Mouse (Mus musculus): ENCODE data around the gene Speg. TPM values are rescaled to one million over a fixed set of nuclear protein-coding genes. Genes with fewer than 3 reads are reported as not detected.
A peak's percentile ranks its signal among the peaks of the same experiment; 100 is the strongest.

Speg gene
- polyA plus RNA-seq, 1 experiment from 2014 or later: 18.6 TPM

GRCm38 (mm10) chr1:75384470-75385141 lies 9.5 kb downstream of the Speg start:
- H3K27ac ChIP-seq (replicated peaks): no peak overlapping the region
- no peaks in the 10 kb centered on the region for H3K36me3 ChIP-seq
- H3K27me3 ChIP-seq: peaks cover 38% of the 10 kb centered on the region
- no peak overlapping the region for H3K4me2 ChIP-seq (replicated peaks)
- H3K9ac ChIP-seq: no peak overlapping the region
- H3K4me3 ChIP-seq (replicated peaks): no peak overlapping the region
- WGBS: 81% methylated on average over 27 of the region's 27 CpGs
- ATAC-seq (ENCODE audit: insufficient number of reproducible peaks, low FRiP score, low TSS enrichment, low read depth): no peak
- H3K4me1 ChIP-seq: peaks cover 65% of the 10 kb centered on the region
- H3K9me3 ChIP-seq (replicated peaks): no peaks in the 10 kb centered on the region

DNA sequence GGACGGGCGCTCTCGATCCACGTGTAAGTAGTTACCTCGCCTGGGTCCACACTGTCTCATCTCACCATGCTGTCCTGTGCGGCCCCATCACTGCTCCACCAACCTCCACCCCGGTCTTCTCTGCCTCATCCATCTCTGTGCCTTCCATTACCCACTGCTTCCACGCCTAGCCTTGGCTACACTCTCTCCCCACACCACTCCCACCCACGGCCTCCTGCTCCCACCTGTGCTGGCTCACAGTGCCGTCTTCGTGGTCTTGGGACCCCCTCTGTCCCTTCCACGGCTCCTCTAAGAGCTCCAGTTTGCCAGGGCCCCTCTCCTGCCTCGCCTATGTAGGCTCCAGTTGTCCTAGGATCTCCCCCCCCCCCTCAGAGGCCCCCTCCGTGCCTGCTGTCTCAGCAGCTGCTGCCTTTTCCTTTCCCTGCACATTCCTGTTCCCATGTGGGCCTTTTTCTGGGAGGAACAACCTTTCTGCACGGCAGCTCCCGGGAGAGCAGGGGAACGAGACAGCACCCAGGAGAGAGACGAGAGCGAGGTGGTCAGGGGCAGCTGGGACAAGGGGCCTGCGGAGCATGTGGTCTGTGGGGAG lies 10.1 kb downstream of the Speg start:
- Histone ChIP-seq H3K9me3 (replicated peaks) (no peaks in the 10 kb centered on the region), H3K27me3 (peaks cover 42% of the 10 kb centered on the region), H3K9ac (no peak overlapping the region), H3K4me2 (replicated peaks) (no peak overlapping the region), H3K4me1 (peaks cover 65% of the 10 kb centered on the region), H3K27ac (replicated peaks) (no peak overlapping the region), H3K36me3 (no peaks in the 10 kb centered on the region), H3K4me3 (replicated peaks) (no peak overlapping the region)
- WGBS: 75% methylated on average over 20 of the region's 20 CpGs
- ATAC-seq (ENCODE audit: insufficient number of reproducible peaks, low FRiP score, low TSS enrichment, low read depth): no peak

DNA sequence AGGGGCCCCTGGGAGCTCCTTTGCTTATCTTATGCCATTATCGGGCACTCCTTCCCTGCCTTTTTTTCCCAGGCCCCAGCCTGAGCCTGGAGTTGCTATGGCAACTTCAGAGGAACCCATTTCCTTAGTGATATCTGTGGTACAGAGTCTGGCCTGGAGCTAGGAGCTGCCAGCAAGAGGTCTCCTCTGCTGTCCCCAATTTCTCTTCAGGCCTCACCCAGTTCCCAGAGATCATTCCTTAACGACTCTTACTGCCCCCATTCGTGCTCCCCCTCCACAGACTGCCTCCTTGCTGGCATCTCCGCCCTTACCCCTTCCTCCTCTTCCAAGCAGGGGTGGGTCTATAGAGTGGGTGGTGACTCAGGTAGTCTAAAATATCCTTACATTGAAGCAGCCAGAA lies 11.1 kb downstream of the Speg start:
- Histone ChIP-seq H3K4me3 (replicated peaks) (no peak overlapping the region), H3K27me3 (peaks cover 42% of the 10 kb centered on the region), H3K4me2 (replicated peaks) (no peak overlapping the region), H3K4me1 (peaks cover 63% of the 10 kb centered on the region), H3K36me3 (no peaks in the 10 kb centered on the region), H3K9me3 (replicated peaks) (no peaks in the 10 kb centered on the region), H3K9ac (no peak overlapping the region), H3K27ac (replicated peaks) (no peak overlapping the region)
- no peak for ATAC-seq (ENCODE audit: insufficient number of reproducible peaks, low FRiP score, low TSS enrichment, low read depth)
- WGBS: 42% methylated on average over 4 of the region's 4 CpGs

DNA sequence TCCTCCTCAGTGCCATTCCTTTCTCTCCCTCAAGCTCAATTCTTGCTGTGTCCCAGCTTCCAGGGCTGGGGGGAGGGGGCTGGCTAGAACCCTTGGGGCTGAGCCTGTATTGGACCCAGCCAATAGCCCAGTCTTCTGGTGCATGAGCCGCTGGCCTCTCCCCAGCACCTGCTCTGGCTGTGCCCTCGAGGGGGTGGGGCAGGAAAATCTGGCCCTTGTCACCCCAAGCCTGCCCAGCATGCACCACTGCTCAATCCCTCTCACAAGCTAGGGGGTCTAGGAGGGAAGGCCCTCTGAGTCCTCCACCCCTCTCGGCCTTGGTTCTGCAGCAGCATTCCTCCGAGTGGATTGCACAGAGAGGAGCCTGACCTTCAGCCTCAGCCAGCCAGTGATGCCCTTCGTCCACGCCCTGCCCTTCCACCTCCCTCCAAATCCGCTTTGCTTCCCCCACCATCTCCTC lies 12.4 kb downstream of the Speg start:
- WGBS: 31% methylated on average over 7 of the region's 7 CpGs
- peaks cover 42% of the 10 kb centered on the region for H3K27me3 ChIP-seq

GRCm38 (mm10) chr1:75387929-75388897 lies 13.1 kb downstream of the Speg start:
- H3K4me2 ChIP-seq (replicated peaks): peak overlapping the region; percentile 55
- peak; percentile 13; the same call in 1 of the 2 replicates for ATAC-seq (ENCODE audit: insufficient number of reproducible peaks, low FRiP score, low TSS enrichment, low read depth)
- 11% methylated on average over 94 of the region's 94 CpGs for WGBS
- H3K4me1 ChIP-seq: peaks cover 56% of the 10 kb centered on the region
- no peaks in the 10 kb centered on the region for H3K9me3 ChIP-seq (replicated peaks)
- H3K4me3 ChIP-seq (replicated peaks): peak overlapping the region; percentile 32
- peaks cover 42% of the 10 kb centered on the region for H3K27me3 ChIP-seq
- no peaks in the 10 kb centered on the region for H3K36me3 ChIP-seq
- H3K9ac ChIP-seq: peak overlapping the region; percentile 31; the same call in 1 of the 2 replicates
- H3K27ac ChIP-seq (replicated peaks): no peak overlapping the region

More for the DNA sequence above, 12.4 kb downstream of the Speg start:
- Histone ChIP-seq H3K9ac (0 out of 2 replicates have a peak overlapping the region, but pooled peaks have one; percentile 31), H3K27ac (replicated peaks) (no peak overlapping the region), H3K4me2 (replicated peaks) (peak overlapping the region; percentile 55), H3K4me3 (replicated peaks) (peak overlapping the region; percentile 32), H3K36me3 (no peaks in the 10 kb centered on the region), H3K4me1 (peaks cover 56% of the 10 kb centered on the region), H3K9me3 (replicated peaks) (no peaks in the 10 kb centered on the region)
- no peak; the same call in 1 of the 2 replicates for ATAC-seq (ENCODE audit: insufficient number of reproducible peaks, low FRiP score, low TSS enrichment, low read depth)

GRCm38 (mm10) chr1:75388898-75389515 lies 13.9 kb downstream of the Speg start:
- 0 out of 2 replicates have a peak overlapping the region, but pooled peaks have one; percentile 31 for H3K9ac ChIP-seq
- H3K4me2 ChIP-seq (replicated peaks): peak overlapping the region; percentile 55
- no peaks in the 10 kb centered on the region for H3K36me3 ChIP-seq
- no peak overlapping the region for H3K27ac ChIP-seq (replicated peaks)
- H3K9me3 ChIP-seq (replicated peaks): no peaks in the 10 kb centered on the region
- 36% methylated on average over 23 of the region's 23 CpGs for WGBS
- peak overlapping the region; percentile 32 for H3K4me3 ChIP-seq (replicated peaks)
- peaks cover 57% of the 10 kb centered on the region for H3K4me1 ChIP-seq
- H3K27me3 ChIP-seq: peaks cover 42% of the 10 kb centered on the region
- ATAC-seq (ENCODE audit: insufficient number of reproducible peaks, low FRiP score, low TSS enrichment, low read depth): 0 out of 2 replicates have a peak, but pooled peaks have one; percentile 1

DNA sequence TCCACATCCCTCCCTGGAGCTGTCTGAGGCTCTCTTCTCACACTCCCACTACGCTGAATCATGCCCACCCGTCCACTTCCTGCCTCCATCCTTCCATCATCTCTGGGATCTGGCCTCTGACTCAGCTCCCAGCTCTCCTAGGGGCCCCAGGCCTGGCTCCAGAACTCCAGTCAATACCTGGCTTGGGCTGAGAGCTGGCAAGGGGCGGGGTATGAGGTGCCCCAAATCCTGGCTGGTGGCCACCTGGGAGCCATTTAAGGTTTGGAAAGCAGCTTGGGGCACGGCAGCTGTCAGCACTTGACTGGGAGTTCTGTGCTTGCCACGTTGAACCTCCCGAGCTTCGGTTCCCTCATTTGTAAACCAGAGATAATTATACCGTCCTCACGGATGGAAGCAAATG lies 18.0 kb downstream of the Speg start:
- WGBS: 36% methylated on average over 9 of the region's 9 CpGs
- peak; percentile 50 for ATAC-seq (ENCODE audit: insufficient number of reproducible peaks, low FRiP score, low TSS enrichment, low read depth)
- Histone ChIP-seq H3K9ac (no peak overlapping the region), H3K4me2 (replicated peaks) (no peak overlapping the region), H3K4me1 (peaks cover 24% of the 10 kb centered on the region), H3K27ac (replicated peaks) (peak overlapping the region; percentile 51; the same call in 1 of the 2 replicates), H3K27me3 (peaks cover 19% of the 10 kb centered on the region), H3K9me3 (replicated peaks) (no peaks in the 10 kb centered on the region), H3K4me3 (replicated peaks) (no peak overlapping the region), H3K36me3 (0 out of 2 replicates have a peak, but pooled peaks cover 16% of the 10 kb centered on the region)

GRCm38 (mm10) chr1:75393846-75394245 lies 18.7 kb downstream of the Speg start:
- Histone ChIP-seq H3K27me3 (peaks cover 12% of the 10 kb centered on the region), H3K4me1 (peaks cover 23% of the 10 kb centered on the region), H3K36me3 (0 out of 2 replicates have a peak, but pooled peaks cover 16% of the 10 kb centered on the region), H3K9ac (no peak overlapping the region), H3K4me3 (replicated peaks) (no peak overlapping the region), H3K27ac (replicated peaks) (0 out of 2 replicates have a peak overlapping the region, but pooled peaks have one; percentile 23), H3K4me2 (replicated peaks) (no peak overlapping the region), H3K9me3 (replicated peaks) (no peaks in the 10 kb centered on the region)
- no peak for ATAC-seq (ENCODE audit: insufficient number of reproducible peaks, low FRiP score, low TSS enrichment, low read depth)
- WGBS: 92% methylated on average over 3 of the region's 3 CpGs

GRCm38 (mm10) chr1:75398761-75399402 lies 23.8 kb downstream of the Speg start:
- no peaks in the 10 kb centered on the region for H3K9me3 ChIP-seq (replicated peaks)
- H3K4me1 ChIP-seq: peaks cover 24% of the 10 kb centered on the region
- H3K27me3 ChIP-seq: no peaks in the 10 kb centered on the region
- peak overlapping the region; percentile 31; the same call in 1 of the 2 replicates for H3K27ac ChIP-seq (replicated peaks)
- H3K36me3 ChIP-seq: peaks cover 39% of the 10 kb centered on the region
- ATAC-seq (ENCODE audit: insufficient number of reproducible peaks, low FRiP score, low TSS enrichment, low read depth): 0 out of 2 replicates have a peak, but pooled peaks have one; percentile 16
- no peak overlapping the region for H3K9ac ChIP-seq
- H3K4me3 ChIP-seq (replicated peaks): no peak overlapping the region
- H3K4me2 ChIP-seq (replicated peaks): no peak overlapping the region
- 16% methylated on average over 9 of the region's 9 CpGs for WGBS

All from embryonic facial prominence, embryonic 15.5 days (tissue).